Mouse (Mus musculus) right cerebral cortex, postnatal 4 days (tissue): Measurements from ENCODE around the gene Cwc22.
"Not testable (repeated sequence)": the region's sequence is repeated elsewhere in the genome, so short reads cannot be mapped to it uniquely, and the experiment has no call there.

Source experiments
- DNase-seq: peaks from one replicate; pipeline ENCODE4 v3.0.0-alpha.2; 2022

Gene Cwc22

DNA sequence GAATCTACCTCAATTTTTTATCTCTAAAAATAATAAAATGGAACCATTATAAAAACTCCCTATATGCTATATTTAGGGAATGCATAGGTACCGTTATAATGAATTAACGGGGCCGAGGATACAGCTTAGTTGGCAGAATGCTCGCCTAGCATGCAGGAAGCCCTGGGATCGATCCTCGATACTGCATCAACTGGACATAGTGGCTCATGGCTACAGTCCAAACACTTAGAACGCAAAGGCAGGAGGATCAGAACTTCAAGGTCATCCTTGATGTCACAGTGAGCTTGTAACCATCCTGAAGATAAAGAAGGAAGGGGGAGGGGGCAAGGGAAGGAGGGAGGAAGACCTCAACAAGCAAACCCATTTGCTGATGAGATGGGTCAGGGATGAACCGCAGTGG, 23.0 kb downstream of the Cwc22 start:
- no peak for DNase-seq

DNA sequence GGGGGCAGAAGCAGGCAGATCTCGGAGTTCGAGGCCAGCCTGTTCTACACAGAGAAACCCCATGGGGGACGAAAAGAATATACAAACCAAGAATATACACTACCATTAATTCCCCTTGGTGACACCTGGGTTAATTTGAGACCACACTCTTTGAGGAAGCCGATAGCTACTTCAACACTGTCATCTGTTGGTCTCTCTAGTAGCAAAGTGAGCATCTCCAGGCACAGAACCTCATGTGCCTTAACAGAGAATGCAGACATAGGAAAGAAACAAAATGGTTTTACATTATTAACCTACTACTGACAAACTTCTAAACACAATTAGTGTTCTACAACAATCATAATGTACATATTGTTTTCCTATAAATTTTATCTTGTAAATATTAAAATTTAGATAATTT, 24.9 kb downstream of the Cwc22 start:
- no peak for DNase-seq

DNA sequence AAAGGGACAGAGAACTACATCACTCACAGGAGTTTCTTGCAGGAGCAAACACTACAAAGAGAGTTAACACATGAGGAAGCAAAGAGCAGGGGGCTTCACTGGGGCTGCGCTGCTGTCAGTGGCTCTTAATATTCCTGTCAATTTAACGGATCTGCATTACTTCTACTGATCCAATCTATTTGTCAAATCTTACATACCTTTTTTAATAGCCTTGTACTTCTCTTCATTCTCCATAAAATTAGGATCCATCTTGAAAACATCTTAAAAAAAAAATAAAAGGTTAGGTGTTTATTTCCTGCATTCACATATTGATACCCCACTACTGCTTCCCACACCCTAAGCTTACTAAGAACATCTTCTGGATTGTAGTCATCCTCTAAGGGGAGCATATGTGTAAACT, 25.6 kb downstream of the Cwc22 start:
- DNase-seq: no peak

DNA sequence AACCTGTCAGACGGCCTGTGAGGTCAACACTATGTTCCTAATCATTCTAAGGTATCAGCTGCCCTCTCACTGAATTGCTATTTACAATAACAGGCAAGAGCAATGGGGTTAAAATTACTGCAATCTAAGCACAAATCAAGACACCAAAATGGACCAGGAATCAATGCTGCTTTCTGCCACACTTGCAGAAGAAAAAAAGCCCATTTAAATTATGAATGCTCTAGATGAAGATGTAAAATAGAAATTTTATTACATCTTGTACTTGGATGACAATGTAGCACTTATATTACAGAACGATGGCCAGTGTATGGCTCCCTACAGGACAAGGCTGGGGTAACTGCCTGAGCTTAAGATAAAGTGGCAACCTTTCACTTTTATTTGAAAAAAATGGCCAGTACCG, 27.7 kb downstream of the Cwc22 start:
- DNase-seq: no peak

DNA sequence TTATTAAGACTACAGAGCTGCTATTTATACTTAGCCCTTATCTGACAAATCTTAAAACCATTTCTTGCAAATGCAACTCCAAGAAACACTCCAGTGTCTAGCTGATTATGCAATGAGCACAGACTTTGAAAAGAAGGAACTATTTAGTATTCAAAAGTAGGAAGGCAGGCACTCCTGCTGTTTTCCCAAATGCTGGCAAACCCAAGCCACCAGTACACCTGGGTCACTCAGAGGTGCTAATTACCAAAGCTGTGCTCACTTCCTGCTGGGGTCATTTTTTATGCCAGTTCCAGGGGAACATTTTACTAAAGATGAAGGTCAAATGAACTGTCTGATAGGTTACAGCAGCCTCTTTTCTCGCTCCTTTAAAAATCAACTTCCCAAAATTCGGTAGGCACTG, 28.2 kb downstream of the Cwc22 start:
- DNase-seq: no peak

DNA sequence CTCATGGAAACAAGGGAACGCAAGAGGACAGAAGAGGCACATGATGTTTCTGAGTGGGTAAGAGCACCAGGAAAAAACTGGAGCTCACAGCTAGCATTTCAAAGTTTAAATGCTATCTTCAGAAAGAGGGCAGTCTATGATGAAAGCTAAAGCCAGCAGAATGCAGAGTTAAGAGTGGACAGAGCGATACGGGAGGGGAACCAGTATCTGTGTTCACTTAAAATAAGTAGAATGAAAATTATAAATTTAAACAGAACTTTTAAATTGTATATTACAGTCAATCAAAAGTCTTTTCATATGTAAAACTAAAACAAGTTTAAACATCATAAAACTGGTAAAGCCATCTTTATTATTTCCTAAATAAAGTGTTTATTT, 28.8 kb downstream of the Cwc22 start:
- DNase-seq: no peak

DNA sequence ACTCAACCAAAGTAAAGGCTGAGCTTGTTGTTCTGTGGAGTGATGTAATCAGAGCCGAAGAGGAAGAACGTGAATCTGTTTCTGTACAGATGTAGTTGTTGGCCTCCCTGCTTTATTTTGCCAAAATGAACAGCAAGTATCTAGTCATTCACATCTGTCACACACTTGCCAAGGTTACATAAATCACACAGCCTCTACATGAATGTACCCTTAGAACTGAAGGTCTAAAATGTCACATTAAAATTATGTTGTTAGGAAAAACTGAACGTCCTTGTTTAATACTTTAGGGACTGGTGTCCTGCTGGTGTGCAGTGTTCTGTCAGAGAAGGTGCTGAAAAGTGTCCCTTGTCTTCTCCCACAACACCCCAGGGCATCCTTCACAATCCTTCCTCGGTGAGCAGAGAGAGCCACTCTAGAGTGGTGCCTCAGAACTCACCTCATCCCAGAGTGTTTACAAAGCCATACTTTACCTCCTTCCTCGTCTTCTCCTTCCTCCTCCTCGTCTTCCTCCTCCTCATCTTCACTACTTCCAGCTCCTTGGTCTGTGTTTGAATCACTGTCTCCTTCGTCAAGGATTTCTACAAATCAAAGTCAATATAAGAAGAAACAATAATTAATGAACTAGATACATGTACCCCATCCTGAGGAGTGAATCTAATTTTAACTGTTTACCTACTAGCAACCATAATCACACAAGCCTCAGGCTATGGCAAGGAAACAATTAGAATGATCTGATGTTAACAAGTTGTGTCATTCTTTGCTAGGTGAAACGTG, 29.4 kb downstream of the Cwc22 start:
- no peak for DNase-seq

DNA sequence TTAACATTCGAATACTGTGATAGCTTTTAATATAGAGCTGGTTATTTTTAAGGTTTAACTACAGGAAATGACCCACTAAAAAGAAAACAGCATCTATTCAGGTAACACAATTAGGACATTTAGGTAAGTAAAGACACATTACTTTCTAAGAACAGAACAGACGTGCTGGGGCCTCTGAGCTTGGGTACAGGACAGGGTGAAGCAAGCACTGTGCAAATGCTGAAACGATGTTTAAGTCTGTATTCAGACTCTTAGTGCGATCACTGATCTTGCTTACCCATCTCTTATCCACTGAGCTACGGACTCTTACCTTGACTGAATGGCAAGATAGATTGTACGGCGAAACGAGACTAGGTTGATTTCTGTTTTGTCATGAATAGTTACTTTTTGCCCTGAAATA, 31.0 kb downstream of the Cwc22 start:
- DNase-seq: no peak

DNA sequence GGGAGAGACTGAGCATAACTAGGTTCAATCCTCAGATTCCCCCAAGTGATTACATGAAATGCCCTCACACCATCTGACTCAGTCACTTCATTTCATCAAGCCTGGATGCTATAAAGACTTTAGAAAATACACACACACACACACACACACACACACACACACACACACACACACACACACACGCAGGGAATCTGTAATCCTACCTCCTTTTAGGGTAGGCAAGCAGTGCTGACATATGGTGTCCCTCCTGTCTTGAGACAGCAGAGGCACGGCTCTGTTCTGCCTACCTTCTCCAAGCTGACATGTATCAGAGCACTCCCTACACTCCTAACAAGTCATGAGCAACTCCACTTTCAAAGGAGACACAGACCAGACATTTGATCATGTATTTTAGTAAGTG, 32.5 kb downstream of the Cwc22 start:
- no peak for DNase-seq

DNA sequence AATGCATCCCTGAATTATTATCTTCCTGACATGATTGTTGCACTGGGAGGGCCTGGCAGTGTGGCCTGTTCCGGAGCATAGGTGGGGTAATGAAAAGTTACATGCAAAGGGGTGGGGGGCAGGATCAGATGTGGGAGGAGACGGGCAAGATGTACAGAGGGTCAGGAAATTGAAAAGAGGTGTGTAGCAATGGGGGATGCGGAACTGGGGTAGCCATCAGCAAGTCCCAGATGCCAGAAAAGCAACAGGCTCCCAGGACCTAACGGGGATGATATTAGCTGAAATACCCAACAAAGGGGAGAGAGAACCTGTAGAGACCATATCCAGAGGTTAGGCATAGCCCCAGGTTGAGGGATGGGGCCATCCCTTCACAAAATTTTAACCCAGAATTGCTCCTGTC, 34.0 kb downstream of the Cwc22 start:
- DNase-seq: no peak

DNA sequence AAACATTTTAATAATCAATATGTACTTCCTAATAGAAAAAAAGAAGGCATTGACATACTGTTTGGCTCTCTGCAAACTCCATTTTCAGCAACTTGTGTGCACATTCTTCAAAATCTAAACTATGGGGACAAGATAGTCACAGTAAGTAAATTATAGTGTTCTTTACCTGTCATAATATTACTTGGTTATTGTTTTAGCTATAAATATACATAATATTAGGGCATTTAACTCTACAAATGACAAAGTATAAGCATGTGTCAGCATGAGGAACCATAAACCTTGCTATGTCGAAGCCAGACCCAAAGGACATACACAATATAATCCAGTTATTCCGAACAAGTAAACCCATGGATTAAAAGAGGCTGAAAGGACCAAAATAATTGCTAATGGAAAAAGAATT, 34.7 kb downstream of the Cwc22 start:
- DNase-seq: no peak

DNA sequence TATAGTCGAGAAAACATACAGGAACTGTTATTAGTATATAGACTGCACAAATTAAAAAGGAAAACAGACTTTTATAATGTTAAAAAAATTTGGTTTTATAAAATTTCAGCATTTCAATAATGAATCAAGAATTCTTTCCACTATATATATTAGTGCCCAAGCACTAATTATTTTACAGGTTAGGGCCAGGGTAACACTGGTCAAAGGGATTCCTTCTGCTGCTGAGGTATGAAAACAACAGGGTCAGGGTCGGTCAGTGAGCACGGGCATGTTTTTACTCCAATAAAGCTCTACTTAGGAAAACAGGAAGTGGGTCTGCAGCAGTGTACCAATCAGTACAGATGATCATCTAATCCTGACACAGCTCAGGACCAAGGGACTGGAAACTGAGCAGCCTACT, 36.0 kb downstream of the Cwc22 start:
- no peak for DNase-seq

DNA sequence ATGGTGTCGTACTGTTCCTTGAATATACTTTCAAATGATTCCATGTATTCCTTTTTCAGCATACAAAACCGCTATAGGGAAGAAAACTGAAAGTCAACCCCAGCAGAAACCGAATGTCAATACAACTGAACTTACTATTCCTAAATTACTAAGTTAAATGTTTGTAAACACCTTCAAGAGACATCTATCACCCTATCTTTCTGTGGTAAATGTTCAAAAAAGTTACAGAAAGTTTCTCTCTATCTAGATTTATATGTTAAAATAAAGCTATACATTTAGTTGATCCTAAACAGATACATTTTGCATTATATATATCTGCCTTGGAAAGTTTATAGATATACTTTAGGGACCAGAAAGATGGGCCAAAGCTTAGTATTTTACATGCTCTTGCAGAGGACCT, 39.0 kb downstream of the Cwc22 start:
- DNase-seq: no peak

DNA sequence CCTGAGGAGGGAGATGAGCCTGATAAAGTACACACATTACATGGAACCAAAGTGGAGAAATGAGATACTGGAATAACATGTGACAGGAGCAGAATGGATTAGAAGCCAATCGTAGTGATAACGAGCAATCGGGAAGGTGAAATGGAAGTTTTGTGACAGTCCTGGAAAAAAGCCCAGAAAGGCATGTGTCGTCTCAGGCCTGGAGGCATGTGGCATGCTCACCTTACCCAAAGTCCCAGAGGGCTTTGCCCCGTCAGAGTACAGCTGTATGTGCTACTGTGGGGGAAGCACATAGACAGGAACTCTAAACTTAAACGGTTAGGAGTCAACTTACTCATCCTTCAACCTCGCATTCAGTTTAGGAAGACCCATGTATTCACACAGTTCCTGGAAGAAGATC, 41.2 kb downstream of the Cwc22 start:
- DNase-seq: no peak

DNA sequence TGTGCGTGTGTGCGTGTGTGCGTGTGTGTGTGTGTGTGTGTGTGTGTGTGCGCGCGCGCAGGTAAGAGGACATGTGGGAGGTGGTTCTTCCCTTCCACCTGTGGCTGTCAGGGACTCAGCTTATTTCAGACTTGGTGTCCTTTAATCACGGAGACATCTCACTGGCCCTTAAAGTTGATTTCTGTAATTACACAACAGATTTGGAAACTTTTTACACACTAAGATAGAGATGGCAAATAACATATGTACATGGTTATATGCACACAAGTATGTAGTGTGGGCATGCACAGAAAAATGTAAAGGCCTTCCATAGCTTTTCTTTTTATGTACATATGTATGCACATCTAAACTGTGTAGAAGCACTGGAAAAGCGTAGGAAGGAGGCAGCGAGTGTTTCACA, 41.7 kb downstream of the Cwc22 start:
- DNase-seq: no peak

DNA sequence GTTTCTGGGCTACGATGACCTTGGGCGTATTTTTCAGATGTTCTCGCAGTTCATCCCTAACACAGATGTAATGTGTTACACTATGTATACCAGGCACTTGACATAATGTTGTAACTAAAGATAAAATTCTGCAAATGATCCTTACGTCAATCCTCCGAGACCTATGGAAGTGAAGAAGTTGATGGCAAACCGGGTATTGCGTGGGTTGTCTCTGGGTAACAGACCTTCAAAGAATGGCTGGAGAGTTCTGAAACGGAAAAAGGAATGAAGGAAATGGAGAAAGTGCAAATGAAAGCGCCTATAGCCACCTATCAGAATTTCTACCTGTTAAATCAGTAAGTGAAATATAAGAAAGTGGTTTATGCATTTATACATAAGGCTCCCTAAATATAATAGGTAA, 42.2 kb downstream of the Cwc22 start:
- no peak for DNase-seq

DNA sequence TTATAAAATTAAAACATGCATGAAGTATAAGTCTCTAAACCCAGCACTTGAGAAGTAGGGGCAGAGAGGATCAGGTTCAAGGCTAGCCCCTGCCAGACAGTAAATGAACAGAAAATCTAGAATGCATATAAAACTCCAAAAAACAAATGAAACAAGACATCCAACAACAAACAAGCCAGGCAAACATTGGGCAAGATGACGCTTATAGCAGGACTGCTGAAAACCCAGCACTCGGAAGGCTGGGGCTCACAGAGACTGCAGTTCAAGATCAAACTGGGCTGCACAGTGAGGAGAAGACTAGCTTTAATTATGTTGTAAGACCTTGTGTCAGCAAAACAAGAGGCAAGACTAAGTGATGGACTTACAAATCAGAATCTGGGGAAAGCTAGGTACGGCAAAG, 43.1 kb downstream of the Cwc22 start:
- DNase-seq: no peak

DNA sequence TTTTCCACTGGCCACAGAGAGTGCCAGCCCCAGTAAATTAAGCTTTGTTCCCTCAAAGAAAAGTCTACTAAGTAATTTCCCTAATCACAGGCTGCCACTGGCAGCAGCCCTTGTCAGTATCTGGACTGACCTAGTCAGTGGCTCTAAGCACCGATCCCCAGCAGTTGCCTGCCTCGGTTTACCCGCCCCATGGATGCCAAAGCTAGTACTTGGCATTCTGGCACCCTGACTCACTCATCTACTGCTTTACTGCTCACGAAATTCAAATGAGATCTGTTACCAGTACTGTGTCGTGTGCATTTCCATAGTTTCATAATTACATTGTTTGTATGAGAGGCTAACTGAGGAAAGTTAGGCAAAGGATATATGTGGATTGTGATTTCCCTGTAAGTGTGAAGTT, 44.9 kb downstream of the Cwc22 start:
- DNase-seq: no peak

DNA sequence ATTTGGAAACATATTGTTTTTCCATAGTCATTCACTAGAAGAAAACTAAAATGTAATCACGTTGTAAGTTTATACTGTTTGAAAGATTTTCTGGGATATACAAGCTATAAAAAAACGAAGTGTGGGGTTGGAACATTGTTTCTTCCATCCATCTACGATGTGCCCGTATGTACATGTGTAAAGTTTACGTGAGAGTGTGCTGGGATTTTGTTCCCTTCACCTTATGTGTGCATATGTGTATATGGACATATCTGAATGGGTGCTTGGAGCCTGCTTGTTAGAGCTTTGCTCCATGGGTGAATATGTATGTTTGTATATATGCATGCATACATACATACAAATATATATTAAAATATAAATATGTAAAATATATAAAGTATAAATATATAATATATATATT, 45.4 kb downstream of the Cwc22 start:
- DNase-seq: no peak

DNA sequence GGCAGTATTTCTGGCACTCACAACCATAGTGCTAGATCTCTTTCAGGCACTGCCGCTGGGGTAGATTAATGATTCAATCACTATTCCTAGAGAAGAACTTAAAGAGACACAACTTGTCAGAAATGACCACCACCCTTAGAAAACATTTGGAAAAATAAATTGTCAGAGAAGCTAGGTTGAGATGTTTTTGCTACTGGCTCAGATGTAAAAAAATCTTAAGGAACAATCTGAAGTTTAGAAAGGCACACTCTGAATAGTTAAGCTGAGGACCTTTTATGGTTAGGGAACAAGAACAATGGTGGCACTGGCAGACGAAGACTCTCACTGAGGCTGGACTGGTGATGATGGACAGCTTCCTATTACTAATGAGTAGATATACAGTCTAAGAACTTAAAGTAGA, 46.1 kb downstream of the Cwc22 start:
- no peak for DNase-seq

DNA sequence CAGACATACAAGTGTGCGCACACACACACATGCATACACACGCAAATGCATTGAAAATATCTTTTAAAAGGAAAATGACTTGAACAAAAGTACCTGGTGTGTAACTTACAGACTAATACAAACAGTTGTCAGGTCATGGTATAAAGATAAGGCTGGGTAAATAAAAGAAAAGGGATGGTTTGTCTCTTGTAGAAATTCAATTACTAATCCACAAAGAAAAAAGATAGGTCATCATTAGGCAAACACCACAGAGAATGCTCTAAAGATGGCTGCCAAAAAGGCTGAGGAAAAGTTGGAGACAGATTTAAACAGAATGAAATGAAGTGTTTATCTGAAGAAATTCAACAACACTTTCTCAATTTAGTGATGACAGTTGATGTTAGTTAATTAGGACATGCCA, 47.7 kb downstream of the Cwc22 start:
- DNase-seq: no peak

DNA sequence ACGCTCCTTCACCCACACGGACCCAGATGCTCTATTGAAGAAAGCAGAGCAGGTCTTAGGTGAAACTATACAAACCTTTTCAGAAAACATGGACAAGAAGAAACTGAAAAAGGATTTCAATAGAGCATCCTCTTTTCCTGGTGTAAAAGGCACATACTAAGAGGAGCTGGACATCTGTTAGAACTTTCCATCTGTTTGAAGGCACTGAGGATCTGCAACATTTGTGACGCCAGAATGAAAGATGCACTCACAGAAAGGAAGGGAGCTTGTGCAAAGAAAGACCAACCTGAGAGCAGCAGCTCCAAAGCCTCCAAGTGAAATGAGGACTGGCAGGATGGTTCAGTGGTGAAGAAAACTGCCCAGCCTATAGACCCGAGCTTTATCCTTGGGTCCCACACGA, 48.2 kb downstream of the Cwc22 start:
- DNase-seq: no peak

DNA sequence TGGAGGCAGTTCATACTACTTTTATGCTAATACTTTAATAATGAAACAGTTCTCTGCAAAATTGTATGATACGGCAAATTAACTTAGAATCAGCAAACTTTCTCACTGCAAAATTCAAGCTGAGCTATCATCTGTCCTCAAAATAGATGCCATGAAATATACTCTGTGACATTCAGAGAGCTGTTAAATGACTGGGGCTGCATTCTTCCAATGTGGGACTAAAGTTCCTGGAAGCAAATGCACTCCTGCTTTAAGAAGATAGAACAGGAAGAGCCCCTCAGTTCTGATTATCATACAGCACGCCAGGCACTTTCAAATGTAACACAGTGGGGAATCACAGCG, 48.6 kb downstream of the Cwc22 start:
- no peak for DNase-seq

DNA sequence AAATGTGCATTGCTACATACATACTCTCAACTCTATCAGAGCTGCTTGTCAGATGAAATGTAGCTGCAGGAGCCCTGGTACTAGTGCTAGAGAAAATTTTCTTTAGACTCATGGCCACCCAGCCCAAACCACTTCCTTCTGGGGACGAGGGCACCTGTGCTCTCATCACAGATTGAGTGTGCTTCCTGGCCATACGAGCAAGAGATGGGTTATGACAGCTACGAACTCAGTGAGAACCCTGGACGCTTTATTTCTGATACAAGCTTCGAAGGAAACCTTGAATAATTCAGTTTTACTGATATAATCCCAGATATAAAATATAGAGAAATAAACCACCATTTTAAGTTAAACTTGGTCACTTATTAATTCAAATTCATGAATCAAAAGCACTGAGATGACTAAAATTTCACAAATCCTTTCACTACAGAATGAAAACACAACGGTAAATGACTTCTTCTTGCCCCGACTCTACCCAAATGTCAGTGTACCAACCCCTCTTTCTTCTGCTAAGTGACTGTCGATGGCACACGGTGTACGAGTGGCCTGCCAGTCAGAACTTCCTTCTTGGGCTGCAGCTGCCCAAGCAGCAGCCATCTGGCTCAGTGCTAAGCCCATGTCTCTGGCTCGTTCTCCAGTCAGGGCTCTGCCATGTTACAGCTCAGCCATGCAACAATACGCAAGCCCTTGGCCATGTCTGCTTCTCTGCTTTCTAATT, 49.2 kb downstream of the Cwc22 start:
- peak; percentile 26 for DNase-seq

DNA sequence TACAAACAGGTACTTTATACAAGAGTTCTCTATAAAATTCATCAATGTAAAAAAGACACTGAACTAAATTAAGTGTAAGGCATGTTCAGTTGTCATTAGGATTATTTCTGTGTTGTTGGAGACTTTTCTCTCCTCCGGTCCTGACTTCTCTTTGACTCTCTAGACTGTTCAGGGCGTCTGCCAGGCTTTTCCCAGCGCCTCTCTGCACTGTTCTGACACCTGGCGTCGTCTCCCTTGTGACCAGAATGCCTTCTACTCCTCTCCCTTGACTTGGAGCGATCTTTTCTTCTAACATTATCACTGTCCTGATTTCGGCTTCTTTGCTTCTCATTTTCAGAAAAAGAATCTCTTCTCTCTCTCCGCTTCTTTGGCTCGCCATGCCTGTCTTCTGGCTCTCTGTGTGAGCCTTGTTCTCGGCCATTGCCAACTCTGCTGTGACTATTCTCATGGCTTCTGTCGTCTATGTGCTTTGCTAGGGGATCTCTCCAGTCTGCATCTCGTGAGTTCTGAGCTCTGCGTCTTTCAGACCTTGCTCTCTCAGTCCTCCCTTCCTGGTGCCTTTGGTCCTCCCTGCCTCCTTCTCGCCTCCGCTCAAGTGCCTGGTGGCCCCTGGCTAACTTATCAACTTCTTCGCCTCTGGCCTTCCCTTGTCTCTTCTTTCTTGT, 50.1 kb downstream of the Cwc22 start:
- not testable (repeated sequence) for DNase-seq
